Mouse (Mus musculus) MEL (cell line): Measurements from ENCODE around the gene Chgb. TPM values are rescaled to one million over a fixed set of nuclear protein-coding genes. Genes with fewer than 3 reads are reported as not detected.

Source experiments
- DNase-seq: peaks from one replicate; pipeline ENCODE4 v3.0.0; 2011; ENCODE audit warnings: low read depth, low spot score
- H3K27ac ChIP-seq: 2 replicates; pipeline ENCODE4 v1.5.1; 2012; ENCODE audit warnings: low read depth, mild to moderate bottlenecking, control low read depth, low read length, moderate library complexity; ENCODE audit not compliant: control insufficient read depth
- H3K27me3 ChIP-seq, 2 experiments: fragments of 150-350 bp in 1 of 2; sonication (generic) in 1 of 2; 2 replicates each; pipeline ENCODE4 v1.6.1; 2012; ENCODE audit warnings: low read length in 2 of 2, mild to moderate bottlenecking in 2 of 2, improper control_type of control experiment in 1 of 2, moderate library complexity in 1 of 2; ENCODE audit not compliant: insufficient read depth in 2 of 2, control insufficient read depth in 1 of 2
- H3K36me3 ChIP-seq, 2 experiments: 2 replicates each; pipeline ENCODE4 v1.6.1; 2012 to 2014; ENCODE audit warnings: low read length in 2 of 2, improper control_type of control experiment in 1 of 2, inconsistent platforms in 1 of 2, mild to moderate bottlenecking in 1 of 2; ENCODE audit not compliant: insufficient read depth in 2 of 2, control insufficient read depth in 1 of 2
- H3K4me1 ChIP-seq, 2 experiments: fragments of 150-350 bp in 1 of 2; sonication (generic) in 1 of 2; 2 replicates each; pipeline ENCODE4 v1.6.1; 2012; ENCODE audit warnings: low read length in 2 of 2, improper control_type of control experiment in 1 of 2, mild to moderate bottlenecking in 1 of 2; ENCODE audit not compliant: insufficient read depth in 2 of 2, control insufficient read depth in 1 of 2
- H3K4me3 ChIP-seq, 2 experiments: fragments of 150-350 bp in 1 of 2; sonication (generic) in 1 of 2; 2 replicates each; pipeline ENCODE4 v1.5.1; 2012; ENCODE audit warnings: low read depth in 2 of 2, low read length in 2 of 2, mild to moderate bottlenecking in 2 of 2, moderate library complexity in 2 of 2, control low read depth in 1 of 2, improper control_type of control experiment in 1 of 2; ENCODE audit not compliant: control insufficient read depth in 1 of 2, insufficient read depth in 1 of 2
- H3K79me2 ChIP-seq: 2 replicates; pipeline ENCODE4 v1.6.1; 2012; ENCODE audit warnings: mild to moderate bottlenecking, low read length, moderate library complexity; ENCODE audit not compliant: control insufficient read depth, poor library complexity, insufficient read depth
- H3K9ac ChIP-seq: 2 replicates; pipeline ENCODE4 v1.6.1; 2012; ENCODE audit warnings: low read depth, mild to moderate bottlenecking, control low read depth, low read length, moderate library complexity; ENCODE audit not compliant: control insufficient read depth, poor library complexity, severe bottlenecking
- H3K9me3 ChIP-seq: fragments of 150-350 bp; sonication (generic); replicated peaks from 2 replicates; pipeline ENCODE4 v1.6.1; 2012; ENCODE audit warnings: mild to moderate bottlenecking, low read length, improper control_type of control experiment, moderate library complexity; ENCODE audit not compliant: insufficient read depth
- CHD1 ChIP-seq: IDR thresholded peaks from 2 replicates; pipeline ENCODE4 v1.6.1; 2012; ENCODE audit warnings: low read depth, mild to moderate bottlenecking, inconsistent platforms, low read length, improper control_type of control experiment
- E2F4 ChIP-seq: IDR thresholded peaks from 2 replicates; pipeline ENCODE4 v1.6.1; 2011; ENCODE audit warnings: low read depth, low read length, improper control_type of control experiment, borderline replicate concordance
- EP300 ChIP-seq, 2 experiments: IDR thresholded peaks; 2 replicates each; pipeline ENCODE4 v1.6.1; 2011; ENCODE audit warnings: improper control_type of control experiment in 2 of 2, low read length in 2 of 2, low read depth in 1 of 2, mild to moderate bottlenecking in 1 of 2
- ETS1 ChIP-seq: IDR thresholded peaks from 2 replicates; pipeline ENCODE4 v1.6.1; 2012; ENCODE audit warnings: low read depth, mild to moderate bottlenecking, inconsistent platforms, low read length, improper control_type of control experiment, moderate library complexity
- JUND ChIP-seq: IDR thresholded peaks from 2 replicates; pipeline ENCODE4 v1.6.1; 2011; ENCODE audit warnings: low read depth, mild to moderate bottlenecking, improper control_type of control experiment, low read length
- KAT2A ChIP-seq: conservative IDR thresholded peaks from 2 replicates; pipeline ENCODE4 v1.6.1; 2012; ENCODE audit warnings: low read depth, low read length, improper control_type of control experiment, inconsistent platforms
- MAX ChIP-seq: IDR thresholded peaks from 2 replicates; pipeline ENCODE4 v1.6.1; 2011; ENCODE audit warnings: low read length, improper control_type of control experiment
- MXI1 ChIP-seq: IDR thresholded peaks from 2 replicates; pipeline ENCODE4 v1.6.1; 2011; ENCODE audit warnings: mild to moderate bottlenecking, low read depth, low read length, improper control_type of control experiment
- MYC ChIP-seq: IDR thresholded peaks from 2 replicates; pipeline ENCODE4 v1.6.1; 2011; ENCODE audit warnings: low read depth, mild to moderate bottlenecking, low read length, improper control_type of control experiment, moderate library complexity
- NELFE ChIP-seq: IDR thresholded peaks from 2 replicates; pipeline ENCODE4 v1.6.1; 2011; ENCODE audit warnings: low read depth, low read length, improper control_type of control experiment
- NRF1 ChIP-seq: IDR thresholded peaks from 2 replicates; pipeline ENCODE4 v1.6.1; 2014; ENCODE audit warnings: low read depth, mild to moderate bottlenecking, inconsistent platforms, low read length, improper control_type of control experiment, moderate library complexity; ENCODE audit not compliant: poor library complexity, insufficient read depth, severe bottlenecking
- POLR2A ChIP-seq, 2 experiments: IDR thresholded peaks; 2 replicates each; pipeline ENCODE4 v1.6.1; 2011 to 2012; ENCODE audit warnings: low read length in 2 of 2, mild to moderate bottlenecking in 2 of 2, control low read depth in 1 of 2, improper control_type of control experiment in 1 of 2, low read depth in 1 of 2, moderate library complexity in 1 of 2; ENCODE audit not compliant: control insufficient read depth in 1 of 2, insufficient read depth in 1 of 2, poor library complexity in 1 of 2
- RAD21 ChIP-seq: IDR thresholded peaks from 2 replicates; pipeline ENCODE4 v1.6.1; 2011; ENCODE audit warnings: mild to moderate bottlenecking, low read depth, low read length, improper control_type of control experiment
- RCOR1 ChIP-seq: IDR thresholded peaks from 2 replicates; pipeline ENCODE4 v1.6.1; 2012; ENCODE audit warnings: low read depth, mild to moderate bottlenecking, inconsistent platforms, low read length, improper control_type of control experiment
- SIN3A ChIP-seq: IDR thresholded peaks from 2 replicates; pipeline ENCODE4 v1.6.1; 2012; ENCODE audit warnings: low read length, improper control_type of control experiment, inconsistent platforms
- SMC3 ChIP-seq: IDR thresholded peaks from 2 replicates; pipeline ENCODE4 v1.6.1; 2011; ENCODE audit warnings: low read depth, low read length, improper control_type of control experiment
- TAL1 ChIP-seq: IDR thresholded peaks from 2 replicates; pipeline ENCODE4 v1.6.1; 2012; ENCODE audit warnings: mild to moderate bottlenecking, inconsistent platforms, low read length, moderate library complexity, mixed read lengths
- UBTF ChIP-seq: IDR thresholded peaks from 2 replicates; pipeline ENCODE4 v1.6.1; 2012; ENCODE audit warnings: low read depth, mild to moderate bottlenecking, inconsistent platforms, low read length, improper control_type of control experiment, moderate library complexity, borderline replicate concordance; ENCODE audit not compliant: insufficient read depth
- USF2 ChIP-seq, 2 experiments: IDR thresholded peaks; 2 replicates each; pipeline ENCODE4 v1.6.1; 2011 to 2012; ENCODE audit warnings: improper control_type of control experiment in 2 of 2, low read length in 2 of 2, borderline replicate concordance in 1 of 2, inconsistent platforms in 1 of 2, low read depth in 1 of 2, mild to moderate bottlenecking in 1 of 2; ENCODE audit not compliant: insufficient read depth in 1 of 2
- ZKSCAN1 ChIP-seq: IDR thresholded peaks from 2 replicates; pipeline ENCODE4 v1.6.1; 2012; ENCODE audit warnings: low read depth, mild to moderate bottlenecking, inconsistent platforms, low read length, improper control_type of control experiment, moderate library complexity
- ZNF384 ChIP-seq: IDR thresholded peaks from 2 replicates; pipeline ENCODE4 v1.6.1; 2012; ENCODE audit warnings: low read depth, mild to moderate bottlenecking, inconsistent platforms, low read length, improper control_type of control experiment
- polyA plus RNA-seq, 2 experiments: library from polyadenylated mRNA; stranded (reverse) in 1 of 2; unstranded in 1 of 2; fragments of >175 nt in 1 of 2; fragments of >200 nt in 1 of 2; gene quantifications; 2 replicates each; pipeline versions ENCODE4 v1.2.1 to v1.2.4; 2012; ENCODE audit warnings: low replicate concordance in 2 of 2, low read depth in 1 of 2; ENCODE audit not compliant: insufficient read length in 2 of 2, insufficient read depth in 1 of 2, missing spikeins in 1 of 2
- total RNA-seq: library from RNA; depleted of rRNA; stranded (reverse); fragments of 300-350 nt; gene quantifications from 2 replicates; pipeline ENCODE4 v1.2.3, GENCODE M21; 2012

Gene Chgb
- total and polyA plus RNA-seq, 3 experiments, result 0.06 TPM; not detected in 2

- no peaks in the 10 kb centered on the region for H3K27me3 ChIP-seq
- H3K9ac ChIP-seq, result no peak overlapping the region
- no peak for TF ChIP-seq TAL1
- no peak for TF ChIP-seq E2F4
- no peak for TF ChIP-seq USF2 (IDR thresholded peaks at IDR 0.05; ENCODE audit: borderline replicate concordance in 1 of 2, insufficient read depth in 1 of 2, low read depth in 1 of 2, low read length in 2 of 2)
- no peak for TF ChIP-seq NELFE
- TF ChIP-seq UBTF, result no peak
- TF ChIP-seq ETS1, result no peak
- TF ChIP-seq MYC, result no peak
- no peak for TF ChIP-seq SIN3A
- no peak for TF ChIP-seq ZKSCAN1
- no peak for TF ChIP-seq KAT2A
- TF ChIP-seq NRF1, result no peak
- TF ChIP-seq RAD21, result no peak
- no peak for TF ChIP-seq MXI1
- TF ChIP-seq CHD1, result no peak
- TF ChIP-seq JUND, result no peak
- no peak for TF ChIP-seq MAX
- TF ChIP-seq EP300 (IDR thresholded peaks at IDR 0.05; ENCODE audit: low read depth in 1 of 2, low read length in 2 of 2), result no peak
- no peak for TF ChIP-seq SMC3
- TF ChIP-seq POLR2A (IDR thresholded peaks at IDR 0.05; ENCODE audit: control insufficient read depth in 1 of 2, insufficient read depth in 1 of 2, low read depth in 1 of 2, low read length in 2 of 2, poor library complexity in 1 of 2), result no peak
- H3K79me2 ChIP-seq, result no peaks in the 10 kb centered on the region
- no peak overlapping the region for H3K27ac ChIP-seq
- H3K4me3 ChIP-seq, result no peak overlapping the region
- H3K9me3 ChIP-seq, result no peaks in the 10 kb centered on the region
- DNase-seq, result no peak
- no peaks in the 10 kb centered on the region for H3K36me3 ChIP-seq
- no peaks in the 10 kb centered on the region for H3K4me1 ChIP-seq
Measured at GRCm38 (mm10) chr2:132738816-132739432, 42.2 kb upstream of the Chgb start.

- TF ChIP-seq ZNF384, result no peak
- TF ChIP-seq CHD1, result no peak
- TF ChIP-seq TAL1, result no peak
- TF ChIP-seq E2F4, result no peak
- TF ChIP-seq RCOR1, result no peak
- TF ChIP-seq JUND, result no peak
- TF ChIP-seq, all 39 proteins: peak for 0
- H3K27me3 ChIP-seq, result no peaks in the 10 kb centered on the region
- H3K36me3 ChIP-seq, result no peaks in the 10 kb centered on the region
- H3K9ac ChIP-seq, result no peak overlapping the region
- no peak overlapping the region for H3K27ac ChIP-seq
- no peaks in the 10 kb centered on the region for H3K4me1 ChIP-seq
- H3K9me3 ChIP-seq, result no peaks in the 10 kb centered on the region
- no peak for DNase-seq
- no peak overlapping the region for H3K4me3 ChIP-seq
- no peaks in the 10 kb centered on the region for H3K79me2 ChIP-seq
Measured at GRCm38 (mm10) chr2:132741862-132742347, 39.2 kb upstream of the Chgb start.
